Mouse (Mus musculus) skeletal muscle tissue, adult 2 months (tissue): ENCODE measurements around the gene Stard13.
A peak's percentile ranks its signal among the peaks of the same experiment; 100 is the strongest.

Experiments used
- DNase-seq: peaks from one replicate; pipeline ENCODE4 v3.0.0-alpha.2; 2012; ENCODE audit warnings: low read depth, low spot score

Stard13 gene

DNA sequence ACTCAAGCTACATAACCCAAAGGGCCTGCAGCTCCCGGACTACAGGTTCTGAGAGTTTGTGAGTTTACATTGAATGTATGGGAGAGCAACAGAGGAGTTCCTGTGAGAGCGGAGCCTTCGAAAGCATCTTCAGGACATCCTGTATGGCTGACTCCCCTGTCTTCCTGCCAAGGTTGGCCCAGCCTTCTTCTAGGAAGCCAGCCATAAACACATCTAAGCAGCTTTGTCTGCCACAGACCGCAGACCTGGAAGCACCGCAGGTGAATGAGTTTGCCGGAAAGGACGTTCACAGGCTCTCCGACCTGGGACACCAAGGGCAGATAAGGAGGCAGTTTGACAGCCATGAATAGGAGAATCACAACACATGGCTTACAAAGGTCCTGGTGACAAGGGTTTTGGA lies 52.3 kb downstream of the Stard13 start:
- DNase-seq: no peak

DNA sequence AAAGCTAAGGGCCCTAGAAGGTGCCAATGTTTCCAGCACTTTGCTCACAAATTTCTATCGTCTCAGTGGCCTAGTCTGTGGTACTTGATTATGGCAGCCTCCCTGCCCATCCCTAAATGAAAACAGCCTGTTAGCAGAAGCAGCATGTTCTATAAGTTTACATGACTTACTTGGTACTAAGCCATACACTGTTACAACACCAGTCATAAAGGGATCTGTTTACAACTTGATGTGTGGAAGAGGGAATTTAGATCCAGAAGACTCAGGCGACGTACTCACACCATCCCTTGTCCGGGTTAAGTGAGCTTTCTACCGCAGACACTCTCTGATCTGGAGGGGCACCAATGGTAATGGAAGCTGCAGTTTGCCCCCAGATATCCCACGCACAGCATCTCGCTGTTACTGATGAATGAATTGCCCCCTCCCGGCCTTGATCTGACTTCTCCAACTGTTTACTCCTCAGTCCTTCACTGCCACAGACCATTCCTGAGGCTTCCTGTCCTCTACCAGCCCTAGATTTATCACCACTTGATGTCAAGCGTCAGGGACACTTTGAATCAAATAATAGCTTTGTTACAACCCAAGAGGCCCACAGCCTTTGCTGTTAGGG lies 53.4 kb downstream of the Stard13 start:
- DNase-seq: no peak

DNA sequence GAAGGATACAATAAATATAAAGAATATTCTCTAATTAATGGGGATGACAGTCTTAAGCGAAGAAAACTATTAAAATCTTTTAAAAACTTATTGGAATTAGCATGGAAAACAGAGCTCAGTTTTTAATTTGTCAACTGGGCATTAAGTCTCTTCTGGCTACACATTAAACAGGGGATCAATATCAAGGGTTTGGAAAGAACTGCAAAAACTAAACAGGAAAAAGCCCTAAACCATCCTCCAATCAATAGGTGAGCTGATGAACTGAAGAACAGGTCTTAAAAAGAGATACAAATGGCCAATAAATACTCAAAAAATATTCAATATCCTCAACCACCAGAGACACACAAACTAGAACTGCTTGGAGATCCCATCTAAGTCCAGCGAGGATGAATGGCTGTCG lies 56.5 kb downstream of the Stard13 start:
- no peak for DNase-seq

DNA sequence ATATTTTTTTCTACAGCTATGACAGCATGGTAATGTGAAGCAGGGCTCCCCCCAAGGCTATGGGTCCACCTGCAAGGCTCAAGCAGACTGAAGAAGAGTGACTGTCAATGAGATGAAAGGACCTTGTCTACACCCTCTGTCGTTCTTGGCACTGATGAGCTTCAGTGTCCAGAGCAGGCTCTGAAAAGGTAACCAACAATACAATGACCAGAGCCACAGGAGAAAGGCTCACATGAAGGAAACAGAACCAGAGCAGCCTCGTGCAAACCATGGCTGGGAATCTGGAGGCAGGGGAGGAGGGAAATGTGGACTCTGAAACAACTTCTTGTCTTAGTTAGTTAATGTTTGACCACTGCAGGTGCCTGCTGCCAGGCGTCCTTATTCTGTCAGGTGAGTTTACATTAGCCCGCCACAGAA lies 57.7 kb downstream of the Stard13 start:
- DNase-seq: no peak

DNA sequence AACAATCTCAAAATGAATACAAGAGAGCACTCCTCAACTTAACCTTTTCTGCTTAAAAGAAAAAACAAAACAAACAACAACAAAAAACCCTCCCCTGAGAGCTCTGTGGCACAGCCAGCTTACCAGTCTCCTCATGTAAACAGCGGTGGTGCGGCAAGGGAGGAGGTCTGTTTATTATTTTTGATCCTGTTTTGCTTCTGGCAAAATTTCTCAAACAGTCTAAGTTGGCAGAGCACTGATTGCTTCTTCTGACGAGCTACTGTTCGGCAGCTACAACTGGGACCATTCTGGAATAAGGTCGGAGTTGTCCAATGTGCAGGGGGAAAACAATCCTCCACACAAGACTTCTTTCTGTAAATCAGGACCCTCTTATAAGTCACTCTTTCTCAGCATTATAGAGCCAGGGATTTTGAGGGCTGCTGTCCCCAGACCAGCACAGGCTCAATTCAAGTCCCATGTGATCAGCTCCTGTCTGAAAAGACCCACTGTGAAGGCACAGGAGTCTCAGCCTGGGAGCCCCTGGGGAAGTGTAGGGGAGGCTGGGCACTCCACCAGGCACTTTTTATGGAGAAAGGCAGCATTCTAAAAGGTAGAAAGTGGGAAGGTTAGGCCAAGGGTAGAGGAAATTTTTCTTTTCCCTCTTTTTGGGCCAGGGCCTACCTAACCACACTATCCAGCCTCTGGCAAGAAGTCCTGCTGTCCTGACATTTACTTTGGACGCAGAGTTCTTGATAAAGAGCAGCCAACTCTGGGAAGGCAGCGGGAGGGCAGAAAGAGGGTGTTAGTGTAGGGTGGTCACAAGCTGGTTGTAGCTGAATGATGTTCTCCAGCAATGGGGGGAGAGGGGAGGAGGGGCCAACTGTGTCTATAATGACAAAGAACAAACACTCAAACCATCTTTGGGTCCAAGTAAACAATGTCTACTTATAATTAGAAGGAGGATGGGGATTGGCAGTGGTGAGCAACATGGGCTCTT lies 58.9 kb downstream of the Stard13 start:
- no peak for DNase-seq

DNA sequence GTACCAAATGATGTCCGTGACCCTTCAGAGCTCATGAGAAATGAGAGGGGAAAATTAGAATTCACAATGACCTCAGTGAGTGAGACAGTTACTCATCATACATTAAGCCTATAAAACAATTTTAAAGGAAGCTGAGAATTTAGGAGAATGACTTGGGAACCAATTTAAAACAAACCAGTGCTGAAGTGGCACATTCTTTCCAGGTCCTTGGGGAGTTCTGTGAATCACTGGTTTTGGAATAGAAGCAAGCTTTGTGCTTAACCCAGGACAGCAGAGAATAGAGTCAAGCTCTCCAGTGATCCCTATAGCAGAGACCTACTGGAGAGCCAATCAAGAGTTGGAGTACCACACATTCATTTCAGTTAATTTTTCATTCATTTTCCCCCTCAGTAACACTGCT lies 59.9 kb downstream of the Stard13 start:
- DNase-seq: no peak

DNA sequence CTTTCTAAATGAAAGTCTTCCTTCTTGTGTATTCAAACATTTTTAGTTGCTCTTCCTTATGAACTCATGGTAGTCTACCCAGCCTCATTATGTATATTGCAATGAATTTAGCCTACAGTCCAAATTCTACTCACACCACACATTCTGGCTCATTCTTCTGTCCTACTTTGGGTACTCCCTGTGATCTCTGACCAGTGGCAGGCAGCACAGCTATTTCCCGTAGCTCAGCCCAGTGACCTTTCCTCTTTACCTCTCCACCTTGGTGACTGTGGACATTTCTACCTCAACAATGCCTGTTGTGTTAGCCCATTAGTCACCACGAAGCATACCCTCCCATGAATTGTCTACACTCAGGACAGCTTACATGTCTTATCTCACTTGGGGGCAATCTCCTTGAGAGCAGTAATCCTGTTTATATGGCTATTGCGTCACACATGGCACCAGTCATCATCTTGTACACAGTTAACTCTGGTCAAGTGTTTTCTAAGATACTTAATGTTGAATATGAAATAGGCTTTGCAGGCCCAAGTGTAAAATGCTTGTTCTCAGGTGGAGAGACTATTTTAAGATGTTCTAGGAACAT lies 63.4 kb downstream of the Stard13 start:
- no peak for DNase-seq

DNA sequence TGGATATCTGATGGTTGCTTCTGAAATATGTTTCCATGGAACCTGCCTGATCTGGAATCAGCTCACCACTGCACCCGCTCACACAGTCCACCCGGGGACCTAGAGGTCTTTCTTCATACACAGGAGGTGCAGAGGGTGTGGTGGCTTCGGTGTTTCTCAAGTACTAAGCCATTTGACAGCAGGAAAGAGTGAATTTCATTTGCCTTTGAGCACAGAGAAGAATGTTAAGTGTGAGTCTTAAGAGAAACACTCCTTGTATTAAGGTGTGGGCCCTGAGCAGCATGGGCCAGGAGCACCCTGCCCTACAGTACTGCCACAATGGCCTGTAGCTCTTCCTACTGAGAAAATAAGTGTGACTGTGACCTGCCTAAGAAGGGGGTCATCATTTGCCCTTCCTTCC lies 65.4 kb downstream of the Stard13 start:
- DNase-seq: no peak

DNA sequence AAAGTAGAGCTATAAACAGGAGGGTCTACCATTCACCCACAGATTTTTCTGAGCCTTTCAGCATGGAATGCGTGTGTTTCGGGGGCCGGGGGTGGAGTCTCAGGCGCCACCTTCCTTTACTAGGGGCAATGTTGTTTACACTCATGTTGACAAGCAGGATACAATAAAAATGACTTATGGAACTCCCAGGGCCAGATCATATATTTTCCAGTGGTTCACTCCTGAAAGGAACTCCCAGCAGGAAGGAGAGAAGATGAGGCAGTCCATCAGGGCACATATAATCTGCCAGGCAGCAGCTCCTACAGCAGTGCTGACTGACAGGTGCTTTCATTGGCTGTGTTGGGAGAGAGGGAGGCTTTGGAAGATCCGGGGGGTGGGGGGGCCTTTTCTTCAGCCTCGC lies 66.0 kb downstream of the Stard13 start:
- no peak for DNase-seq

DNA sequence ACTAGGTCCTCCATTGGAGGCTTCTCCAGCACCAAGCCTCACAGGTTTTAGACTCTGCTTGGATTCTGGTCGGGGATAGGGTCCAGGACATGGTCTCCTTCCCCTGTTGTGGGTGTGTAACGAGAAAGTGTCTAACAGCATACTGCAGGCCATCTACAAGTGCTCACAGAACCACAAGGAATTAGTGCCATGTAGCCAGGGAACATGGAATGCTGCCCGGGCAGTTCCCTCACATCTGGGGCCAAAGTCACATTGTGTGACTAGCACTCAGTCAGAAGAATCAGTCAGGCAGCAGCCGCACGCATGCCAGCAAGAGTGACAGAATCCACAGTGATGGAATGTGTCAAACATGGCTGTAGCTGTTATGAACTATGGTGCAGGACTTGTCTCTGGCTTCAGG lies 67.4 kb downstream of the Stard13 start:
- DNase-seq: no peak

DNA sequence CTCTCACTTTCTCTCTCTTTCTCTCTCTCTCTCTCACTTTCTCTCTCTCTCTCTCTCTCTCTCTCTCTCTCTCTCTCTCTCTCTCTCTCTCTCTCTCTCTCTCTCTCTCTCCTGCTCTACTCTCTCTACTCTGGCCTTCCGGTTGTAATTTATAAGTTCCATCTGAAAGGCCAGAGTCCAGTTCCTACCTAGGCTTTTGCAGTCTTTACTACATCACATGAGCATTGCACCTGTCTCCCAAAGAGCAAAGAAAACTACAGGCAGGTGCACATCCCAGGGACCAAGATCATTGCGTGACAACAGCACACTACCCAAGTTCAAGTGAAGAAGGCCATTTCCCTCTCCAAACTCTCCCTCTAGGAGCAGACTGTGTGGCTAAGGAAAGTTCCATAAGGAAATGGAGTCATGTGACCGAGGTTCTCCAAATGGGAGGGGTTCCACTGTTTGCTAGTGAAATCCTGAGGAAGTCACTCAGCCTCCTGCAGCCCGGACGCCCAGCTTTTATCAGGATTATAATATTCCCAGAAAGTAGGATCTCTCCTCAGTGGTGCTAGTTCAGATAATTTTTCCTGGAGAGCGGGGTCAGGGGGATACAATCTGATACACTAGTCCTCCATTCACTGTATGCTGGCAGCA lies 68.1 kb downstream of the Stard13 start:
- no peak for DNase-seq

DNA sequence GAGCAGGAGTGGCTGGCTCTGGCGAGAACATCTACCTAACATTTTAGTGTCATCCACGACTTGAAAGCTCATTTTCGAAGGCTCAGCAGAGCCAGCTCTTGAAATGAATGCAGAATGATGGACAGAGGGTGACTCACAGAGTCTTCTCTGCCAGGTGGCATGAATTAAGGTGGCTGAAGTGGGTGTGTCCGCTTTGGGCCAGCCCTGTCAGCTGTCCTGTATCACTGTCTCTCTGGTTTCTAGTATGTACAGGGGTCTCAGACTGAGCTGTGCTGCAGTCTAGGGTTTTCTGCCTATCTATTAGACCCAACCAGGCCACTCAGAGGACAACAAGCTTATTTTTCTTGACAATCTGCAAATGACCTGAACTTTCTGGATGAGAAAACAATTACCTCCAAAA lies 68.8 kb downstream of the Stard13 start:
- no peak for DNase-seq

DNA sequence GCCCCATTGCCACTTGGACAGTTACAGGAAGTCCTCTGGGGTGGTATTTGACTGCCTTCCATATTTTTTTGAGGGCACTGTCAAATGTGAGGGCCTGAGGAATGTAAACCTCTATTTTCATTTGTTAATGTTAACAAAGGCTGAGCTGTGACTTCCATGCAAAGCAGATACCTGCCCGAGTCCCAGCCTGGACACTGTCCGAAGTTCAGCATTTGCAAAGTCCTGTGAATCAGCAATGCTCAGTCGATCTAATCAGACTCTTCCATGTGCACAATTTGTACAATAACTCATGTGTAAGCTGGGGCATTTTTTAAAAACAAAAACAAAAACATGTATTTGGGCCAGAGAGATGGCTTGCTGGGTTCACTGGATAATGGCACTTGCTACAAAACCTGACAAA lies 71.0 kb downstream of the Stard13 start:
- no peak for DNase-seq

DNA sequence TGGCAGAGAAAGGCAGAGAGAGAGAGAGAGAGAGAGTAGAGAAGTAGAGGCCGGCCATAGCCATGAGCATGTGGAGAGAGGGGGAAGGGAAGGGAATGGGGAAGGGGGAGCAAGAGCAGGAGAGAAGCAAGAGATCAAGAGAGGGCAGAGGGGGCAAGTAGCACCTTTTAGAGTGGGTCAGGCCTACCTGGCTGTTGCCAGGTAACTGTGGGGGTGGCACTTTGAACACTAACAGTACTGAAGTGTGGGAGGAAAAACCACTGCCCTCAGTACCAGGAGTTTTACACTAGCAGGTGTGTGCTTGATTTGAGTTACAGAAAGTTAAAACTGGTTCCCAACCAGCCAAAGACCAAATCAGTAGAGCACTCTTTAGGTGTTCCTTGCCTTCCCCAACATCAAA lies 78.4 kb downstream of the Stard13 start:
- no peak for DNase-seq

DNA sequence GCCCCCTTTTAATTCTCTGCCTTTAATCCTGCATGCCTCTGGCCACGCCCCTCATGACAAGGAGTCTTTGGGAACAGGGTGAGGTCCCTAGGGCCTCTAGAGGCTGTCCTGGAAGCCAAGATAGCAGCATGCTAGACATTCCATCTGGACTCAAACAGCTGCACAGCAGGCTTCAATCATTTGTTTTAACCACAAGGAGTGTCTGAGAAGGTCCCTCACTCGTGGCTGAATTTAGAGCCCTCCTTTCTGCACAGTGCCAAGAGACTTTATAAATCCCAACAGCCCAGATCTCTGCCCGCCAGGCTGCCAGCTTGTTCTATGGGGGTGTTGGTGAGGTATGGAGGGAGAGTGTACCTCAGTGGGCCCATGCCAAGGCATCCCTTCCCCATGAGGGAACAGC lies 78.9 kb downstream of the Stard13 start:
- peak; percentile 38 for DNase-seq

DNA sequence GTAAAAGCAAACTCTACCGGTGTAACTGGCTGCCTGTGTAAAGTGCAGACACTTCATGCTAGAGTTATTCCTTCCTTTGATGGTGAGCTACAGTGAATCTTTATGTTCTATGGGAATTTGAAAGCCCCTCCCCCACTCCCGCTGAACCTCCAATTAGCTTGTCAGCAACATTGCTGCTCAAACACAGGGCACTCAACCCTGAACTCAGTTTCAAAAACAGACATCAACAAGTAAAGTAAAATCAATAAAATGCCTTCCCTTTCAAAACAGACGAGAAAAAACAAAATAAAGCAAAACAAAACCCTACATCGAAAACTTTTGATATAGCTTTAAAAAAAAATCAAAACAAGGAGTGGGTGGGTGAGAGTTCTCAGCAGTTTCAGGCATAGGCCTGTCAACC lies 79.6 kb downstream of the Stard13 start:
- DNase-seq: no peak

DNA sequence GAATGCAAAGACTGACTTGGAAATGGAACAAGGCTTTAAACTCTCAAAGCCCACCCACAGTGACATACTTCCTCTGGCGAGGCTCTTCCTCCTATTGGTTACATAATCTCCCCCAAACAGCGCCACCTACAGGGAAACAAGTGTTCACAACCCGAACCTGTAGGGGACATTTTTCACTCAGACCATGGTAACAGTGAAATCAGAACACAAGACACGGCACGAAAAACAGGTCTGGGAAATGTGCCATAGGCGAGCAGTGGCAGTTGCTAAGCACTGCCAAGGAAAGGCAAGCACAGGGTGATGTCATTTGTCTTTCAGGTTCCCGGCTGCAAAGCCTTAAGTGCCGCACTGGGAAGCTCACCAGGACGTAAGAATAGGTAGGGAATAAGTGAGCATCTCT lies 82.1 kb downstream of the Stard13 start:
- DNase-seq: no peak

DNA sequence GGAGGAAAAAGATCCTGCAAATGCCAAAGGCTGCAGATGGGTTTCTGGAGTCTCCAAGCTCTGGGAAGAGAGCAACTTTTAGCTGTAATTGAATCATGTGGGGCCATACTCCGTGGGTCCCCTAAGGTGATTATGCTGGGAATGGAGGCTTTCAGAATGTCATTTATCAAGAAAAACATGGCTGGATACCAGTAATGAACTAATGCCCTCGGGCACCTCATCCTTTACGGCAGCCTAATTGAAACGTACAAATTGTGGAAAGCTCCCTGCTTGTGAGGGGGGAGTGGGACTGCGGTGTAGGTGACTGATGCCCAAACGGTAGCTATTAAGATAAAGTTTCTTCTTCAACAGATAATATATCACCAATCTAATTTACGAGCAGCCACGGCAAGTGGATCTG lies 84.1 kb downstream of the Stard13 start:
- DNase-seq: no peak

DNA sequence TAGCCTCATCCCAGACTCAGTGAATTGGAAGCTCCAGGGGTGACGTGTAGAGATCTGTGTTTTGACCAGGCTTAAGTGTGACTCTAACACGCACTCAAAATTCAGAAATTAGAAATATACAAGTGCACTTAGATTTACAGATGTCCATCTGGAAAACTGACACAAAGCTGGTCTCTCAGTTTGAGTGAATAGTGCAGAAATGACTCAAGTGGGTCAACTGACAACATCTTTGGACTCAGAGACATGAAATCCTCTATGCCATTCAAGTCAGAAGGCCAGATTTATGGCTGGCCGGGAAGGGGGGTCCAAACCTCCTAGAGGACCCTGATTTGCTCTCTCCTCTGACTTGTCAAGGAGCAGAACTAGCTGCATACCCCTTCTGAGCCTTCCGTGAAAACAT lies 85.6 kb downstream of the Stard13 start:
- DNase-seq: no peak

DNA sequence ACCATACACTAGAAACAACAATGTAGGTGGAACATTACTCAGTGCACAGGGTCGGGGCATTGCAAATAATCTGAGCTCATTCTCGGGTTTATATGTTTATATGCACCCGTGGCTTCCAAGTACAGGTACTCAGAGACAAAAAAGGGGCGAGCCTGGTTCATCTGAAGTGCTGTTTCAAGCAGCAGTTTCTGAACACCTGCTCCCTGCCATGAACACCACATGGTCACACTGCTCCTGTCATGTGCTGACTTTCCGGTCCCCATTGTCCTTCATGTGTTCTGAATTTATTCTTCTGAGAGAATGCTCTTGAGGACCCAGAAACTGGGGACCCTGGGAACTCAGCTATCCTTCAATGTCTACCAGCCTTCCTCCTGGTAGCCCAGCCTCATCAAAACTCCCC lies 87.8 kb downstream of the Stard13 start:
- no peak for DNase-seq

DNA sequence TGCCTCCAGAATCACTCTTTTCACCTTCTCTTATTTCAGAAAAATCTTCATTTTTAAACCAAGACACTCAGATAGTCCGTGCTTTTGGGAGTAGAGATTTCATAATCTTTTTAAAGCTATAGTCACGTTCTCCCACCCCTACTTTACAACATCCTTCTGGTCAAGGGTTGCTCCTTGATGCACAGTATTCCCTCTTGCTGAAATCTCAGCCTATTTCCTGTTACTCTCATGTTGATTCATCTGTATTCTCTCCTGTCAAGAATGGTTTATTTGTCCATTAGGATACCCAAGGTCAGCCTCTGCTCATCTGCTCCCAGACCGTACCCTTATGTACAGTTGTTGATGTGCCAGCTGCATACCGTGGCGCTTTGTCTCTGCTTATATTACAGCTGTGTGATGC lies 89.7 kb downstream of the Stard13 start:
- no peak for DNase-seq
